Mouse (Mus musculus) R1 (cell line): Measurements from ENCODE around the gene Dynlrb1.

ENCODE experiments used
- DNase-seq: peaks from one replicate; pipeline ENCODE4 v3.0.0-alpha.2; 2018; ENCODE audit warnings: low read depth, low spot score

The Dynlrb1 gene

DNA sequence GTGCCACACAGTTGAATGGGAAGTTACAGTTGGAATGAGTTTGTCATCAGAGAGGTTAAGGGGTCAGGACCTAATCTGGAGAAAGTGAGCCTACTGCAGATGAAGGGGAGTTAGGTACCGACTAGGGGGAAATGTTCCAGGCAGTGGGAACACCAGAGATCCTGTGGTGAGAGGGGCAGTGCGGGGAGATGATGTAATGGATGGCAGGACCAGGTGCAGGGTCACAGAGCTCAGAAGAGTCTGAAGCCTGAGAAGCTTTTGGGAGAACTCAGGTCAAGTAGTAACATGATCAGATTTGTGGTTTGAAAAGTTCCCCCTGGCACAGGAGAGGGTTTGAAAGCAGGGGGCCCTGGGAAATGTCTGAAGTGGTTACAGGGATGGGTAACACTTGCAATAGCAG, 43.8 kb downstream of the Dynlrb1 start:
- no peak for DNase-seq

DNA sequence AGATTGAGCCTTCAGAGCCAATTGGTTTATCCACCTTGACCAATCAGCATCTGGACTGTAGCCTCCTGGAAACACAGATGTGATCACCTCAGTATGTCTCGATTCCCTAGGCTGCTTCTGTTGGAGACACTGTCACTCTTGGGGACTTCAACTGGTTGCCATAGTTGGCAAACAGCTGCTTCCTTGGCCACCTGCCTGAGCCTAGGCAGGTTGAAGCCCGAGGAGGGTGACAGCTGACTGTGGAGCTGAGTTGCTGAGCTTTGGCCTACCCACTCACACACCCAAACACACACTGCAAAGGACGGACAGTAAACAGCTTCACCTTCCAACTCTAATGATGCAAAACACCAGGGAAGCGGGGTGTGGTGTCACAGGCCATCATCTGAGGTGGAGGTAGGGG, 47.5 kb downstream of the Dynlrb1 start:
- DNase-seq, result no peak

DNA sequence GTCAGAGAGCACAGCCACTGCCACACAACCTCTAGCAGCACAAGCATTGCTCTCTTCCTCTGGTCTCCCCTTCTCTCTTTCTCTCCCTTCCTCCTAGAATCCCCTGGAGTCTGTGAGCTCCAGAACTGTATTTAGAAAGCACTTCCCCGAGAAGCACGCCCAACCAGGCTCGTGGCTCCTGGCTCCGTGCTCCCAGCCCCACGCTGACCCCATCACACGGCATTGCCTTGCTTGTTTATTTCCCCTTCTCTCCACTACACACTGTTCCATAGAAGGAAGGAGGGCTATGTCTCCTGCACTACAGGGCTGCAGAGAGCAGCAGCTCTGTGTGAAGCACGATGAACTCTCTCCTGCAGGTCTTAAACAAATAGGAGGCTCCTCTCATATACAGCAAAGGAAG, 48.3 kb downstream of the Dynlrb1 start:
- no peak for DNase-seq

DNA sequence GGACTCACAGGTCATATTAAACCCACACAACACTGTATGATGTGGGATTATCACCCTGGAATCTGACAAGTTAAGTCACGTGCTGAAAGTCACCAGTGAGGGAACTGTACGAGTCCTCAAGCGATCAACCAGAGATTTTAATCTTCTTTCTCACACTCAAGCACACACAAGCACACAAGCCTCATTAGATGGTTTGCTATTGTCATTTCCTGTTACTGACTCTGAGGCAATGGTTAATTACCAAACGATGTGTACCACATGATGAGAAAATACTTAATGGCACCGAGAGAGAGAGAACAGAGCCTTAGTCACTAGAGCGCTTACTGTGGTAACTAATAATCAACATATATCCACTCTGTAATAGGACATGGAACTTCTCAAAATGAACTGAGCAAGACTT, 49.4 kb downstream of the Dynlrb1 start:
- DNase-seq, result no peak

DNA sequence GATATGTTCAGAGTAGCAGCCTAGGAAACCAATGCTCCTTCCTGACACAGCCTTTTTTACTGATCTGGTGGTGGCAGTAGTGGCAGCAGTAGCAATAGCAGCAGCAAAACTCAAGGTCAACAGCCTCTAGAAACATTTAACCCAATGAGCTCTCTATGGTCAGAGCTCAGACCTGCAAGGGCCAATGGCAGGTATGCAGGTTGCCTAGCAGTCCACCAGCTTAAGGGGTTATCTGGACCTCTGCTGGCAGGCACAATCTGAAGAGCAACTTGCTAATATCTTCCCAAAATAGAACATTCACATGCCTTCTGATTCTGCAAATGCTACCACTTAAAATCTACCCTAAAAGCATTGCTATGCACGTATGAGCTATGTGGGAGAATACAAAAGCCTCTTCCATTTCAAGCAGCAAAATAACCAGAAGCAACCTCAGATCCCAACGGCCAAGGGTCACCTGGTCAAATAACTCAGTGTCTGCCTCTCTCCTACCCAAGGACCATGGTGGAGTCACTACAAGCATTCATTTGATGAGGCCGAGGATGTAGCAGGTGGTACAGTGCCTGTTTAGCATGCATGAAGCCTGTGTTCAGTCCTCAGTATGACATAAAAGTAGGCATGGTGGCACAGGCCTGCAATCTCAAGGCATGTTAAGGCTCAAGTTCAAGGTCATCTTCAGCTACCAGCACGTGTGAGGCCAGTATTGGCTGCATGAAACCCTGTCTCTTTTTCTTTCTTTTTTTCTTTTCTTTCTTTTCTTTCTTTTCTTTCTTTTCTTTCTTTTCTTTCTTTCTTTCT, 51.3 kb downstream of the Dynlrb1 start:
- no peak for DNase-seq

DNA sequence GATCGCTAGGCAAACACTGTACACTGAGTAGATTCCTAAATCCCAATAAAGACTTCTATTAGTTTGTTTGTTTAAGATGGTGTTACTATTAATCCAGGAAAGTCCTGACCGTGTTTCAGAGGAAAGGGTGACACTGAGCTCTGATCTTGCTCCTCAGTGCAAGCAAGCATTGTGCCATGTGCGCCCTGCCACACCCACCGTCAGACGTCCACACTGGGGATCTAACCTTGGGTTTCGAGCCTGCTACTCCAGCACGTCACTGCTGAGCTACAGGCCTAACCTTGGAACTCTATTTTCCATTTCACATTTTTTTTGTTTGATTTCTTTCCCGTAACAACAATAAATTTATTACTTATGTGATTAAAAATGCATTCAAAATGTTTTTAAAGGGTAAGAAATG, 53.7 kb downstream of the Dynlrb1 start:
- no peak for DNase-seq

DNA sequence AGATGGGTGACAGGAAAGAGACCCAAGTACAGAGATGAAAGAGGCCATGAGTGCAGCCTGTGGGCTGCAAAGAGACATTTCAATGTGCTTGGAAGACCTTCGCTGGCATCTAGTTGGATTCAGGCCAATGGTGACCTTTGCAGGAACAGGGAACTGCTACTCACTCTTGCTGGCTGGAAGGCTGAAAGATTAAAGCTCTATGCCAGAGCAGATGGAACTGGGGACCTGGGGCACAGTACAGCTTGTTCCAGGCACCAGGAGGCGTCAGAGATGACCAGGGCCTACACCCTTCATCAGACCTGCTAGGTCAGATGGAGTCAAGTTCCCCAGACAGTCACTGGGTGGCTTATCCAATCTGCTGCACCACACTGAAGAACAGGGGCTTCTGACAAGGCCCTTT, 57.0 kb downstream of the Dynlrb1 start:
- no peak for DNase-seq

DNA sequence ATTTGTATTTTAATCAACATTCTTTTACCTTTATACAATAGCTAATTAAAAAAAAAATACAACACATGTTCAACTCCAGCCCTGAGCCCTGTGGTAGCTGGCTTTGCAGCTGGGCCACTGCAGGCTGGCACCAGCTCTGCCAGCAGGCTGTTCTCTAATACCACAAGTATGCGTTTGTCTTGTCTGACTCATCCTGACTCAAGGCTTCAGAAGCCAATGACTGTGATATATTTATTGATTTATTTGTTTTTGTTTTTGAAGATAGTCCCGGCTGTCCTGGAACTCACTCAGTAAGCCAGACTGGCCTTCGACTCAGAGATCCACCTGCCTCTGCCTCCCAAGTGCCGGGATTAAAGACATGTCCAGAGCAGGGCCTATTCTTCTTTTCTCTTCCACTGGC, 57.6 kb downstream of the Dynlrb1 start:
- no peak for DNase-seq

DNA sequence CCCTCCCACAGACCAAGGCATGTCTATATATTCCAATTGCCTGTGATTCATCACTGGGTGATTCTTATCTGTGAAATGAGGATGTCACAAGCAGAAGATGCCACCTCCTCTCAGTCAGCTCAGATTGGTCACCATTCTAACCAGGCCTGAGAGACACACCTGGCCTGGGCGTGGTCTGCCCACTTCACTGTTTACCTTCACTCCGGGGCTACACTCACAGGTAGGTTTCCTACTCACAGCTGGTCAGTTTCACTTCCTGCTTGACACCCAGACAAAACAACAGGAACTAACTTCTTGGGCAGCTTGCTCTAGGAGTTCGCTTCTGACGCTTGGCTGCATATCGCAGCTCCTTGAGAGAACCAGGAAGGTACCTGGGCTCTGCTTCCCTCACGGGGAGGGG, 59.1 kb downstream of the Dynlrb1 start:
- DNase-seq, result no peak

DNA sequence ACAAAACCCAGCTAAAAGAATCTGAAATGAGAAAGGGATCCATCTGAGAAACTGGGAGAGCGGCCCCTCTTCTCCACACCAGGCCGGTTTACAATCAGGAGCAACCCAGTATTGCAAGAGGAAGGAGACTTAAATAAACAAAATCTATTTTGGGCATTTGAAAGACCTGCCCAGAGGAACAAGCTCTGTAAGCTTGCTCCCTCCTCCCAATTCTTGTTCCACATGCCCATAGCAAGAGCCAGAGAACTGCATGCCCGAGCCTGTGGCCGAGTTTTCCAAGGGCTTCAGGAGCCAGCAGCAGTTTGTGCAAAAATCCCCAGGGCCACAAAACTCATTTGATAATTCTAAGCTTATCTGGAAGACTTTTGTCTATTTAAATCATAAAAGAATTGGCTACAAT, 63.2 kb downstream of the Dynlrb1 start:
- no peak for DNase-seq
